Mouse (Mus musculus) neural tube, embryonic 10.5 days (tissue): ENCODE results near the gene Mdk.
A peak's percentile ranks its signal among the peaks of the same experiment; 100 is the strongest.

Experiments
- DNase-seq: peaks from one replicate; pipeline ENCODE4 v3.0.0-alpha.2; 2017; ENCODE audit warnings: low spot score; ENCODE audit errors: extremely low spot score

Mdk gene

GRCm38 (mm10) chr2:91958701-91959457, 26.8 kb upstream of the Mdk start:
- DNase-seq: peak; percentile 57

- no peak for DNase-seq
Observed at GRCm38 (mm10) chr2:91958049-91958448, 26.0 kb upstream of the Mdk start.

- no peak for DNase-seq
Observed at GRCm38 (mm10) chr2:91957096-91957495, 25.0 kb upstream of the Mdk start.

- no peak for DNase-seq
Observed at GRCm38 (mm10) chr2:91955875-91956274, 23.8 kb upstream of the Mdk start.

- DNase-seq: no peak
Observed at GRCm38 (mm10) chr2:91955121-91955591, 23.1 kb upstream of the Mdk start.

GRCm38 (mm10) chr2:91953825-91954224, 21.7 kb upstream of the Mdk start:
- no peak for DNase-seq

- no peak for DNase-seq
Observed at GRCm38 (mm10) chr2:91950275-91951085, 18.4 kb upstream of the Mdk start.

GRCm38 (mm10) chr2:91949411-91950274, 17.5 kb upstream of the Mdk start:
- no peak for DNase-seq

- DNase-seq: no peak
Observed at GRCm38 (mm10) chr2:91948792-91949241, 16.7 kb upstream of the Mdk start.

GRCm38 (mm10) chr2:91948151-91948509, 16.0 kb upstream of the Mdk start:
- DNase-seq: no peak

GRCm38 (mm10) chr2:91947397-91948150, 15.5 kb upstream of the Mdk start:
- DNase-seq: no peak

GRCm38 (mm10) chr2:91946836-91947235, 14.7 kb upstream of the Mdk start:
- DNase-seq: no peak

GRCm38 (mm10) chr2:91945483-91945882, 13.4 kb upstream of the Mdk start, which contains the start of gene Gm9821:
TSS of gene Gm9821 (plus strand) at chr2:91945703.
- no peak for DNase-seq

- peak; percentile 79 for DNase-seq
Observed at GRCm38 (mm10) chr2:91944170-91944950, 12.3 kb upstream of the Mdk start.

- DNase-seq: no peak
Observed at GRCm38 (mm10) chr2:91942356-91942755, 10.3 kb upstream of the Mdk start.

- DNase-seq: no peak
Observed at GRCm38 (mm10) chr2:91939303-91939935, 7.3 kb upstream of the Mdk start.

- no peak for DNase-seq
Observed at GRCm38 (mm10) chr2:91936154-91936553, 4.1 kb upstream of the Mdk start.

- no peak for DNase-seq
Observed at GRCm38 (mm10) chr2:91934826-91935525, 2.9 kb upstream of the Mdk start.

- DNase-seq: no peak
Observed at GRCm38 (mm10) chr2:91934016-91934415, 1.9 kb upstream of the Mdk start.
